Mouse (Mus musculus) left cerebral cortex, postnatal 4 days (tissue): Measurements from ENCODE around the gene Dpp10. TPM values are rescaled to one million over a fixed set of nuclear protein-coding genes. Genes with fewer than 3 reads are reported as not detected.

Experiments used
- DNase-seq: peaks from one replicate; pipeline ENCODE4 v3.0.0-alpha.2; 2022
- intact Hi-C: fragments of 180-260 bp; cut with DNase I; formaldehyde crosslinking; loops from one replicate; pipeline ENCODE4 v1.15.1; 2025
- total RNA-seq, 2 experiments: library from RNA; stranded (reverse); gene quantifications; 2 replicates each; pipeline ENCODE4 v1.2.3; 2021

Gene Dpp10
- total RNA-seq, result 10 to 100 TPM; 80.6 to 85.3 TPM

DNA sequence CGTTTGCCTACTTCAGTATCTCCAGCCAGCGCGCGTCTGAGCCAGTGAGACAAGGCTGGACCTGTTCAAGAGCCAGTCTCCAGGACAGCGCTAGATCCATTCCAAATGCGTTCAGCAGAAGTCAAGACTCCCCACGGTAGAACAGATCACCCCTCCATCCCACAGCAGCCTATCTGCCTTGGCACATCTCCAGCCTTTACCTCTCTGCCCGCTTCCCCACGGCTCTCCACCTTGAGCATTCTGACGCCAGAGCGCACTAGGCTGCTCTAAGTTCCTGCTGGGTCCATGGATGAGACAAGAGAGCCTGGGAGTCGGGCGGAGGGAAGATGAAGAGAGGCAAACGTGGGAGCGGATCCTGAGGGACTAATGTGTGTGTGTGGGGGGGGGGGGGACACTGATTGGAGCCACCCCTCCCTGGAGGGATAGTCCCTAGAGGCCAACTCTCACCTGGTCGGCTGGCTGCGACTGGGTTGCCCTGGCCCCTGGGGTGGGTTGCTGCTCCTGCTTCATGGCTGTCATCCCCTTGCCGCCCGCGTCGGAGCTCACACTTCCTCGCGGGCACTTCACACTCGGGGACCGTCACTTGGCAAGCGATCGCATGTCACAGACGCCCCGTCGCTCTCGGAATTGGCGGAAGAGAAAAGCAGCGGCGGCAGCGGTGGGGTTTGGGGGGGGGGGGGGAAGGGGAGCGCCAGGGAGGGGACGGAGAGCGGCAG, at the start of gene Dpp10:
Gene Dpp10, minus strand, starts transcription at position 635 of the 716 bp plus-strand sequence.
- intact Hi-C loops, result loop anchor here (10.0 kb wide), 2 partner anchors 470 to 1330 kb away; no protein-coding TSS in a partner anchor
- peak; percentile 47 for DNase-seq

DNA sequence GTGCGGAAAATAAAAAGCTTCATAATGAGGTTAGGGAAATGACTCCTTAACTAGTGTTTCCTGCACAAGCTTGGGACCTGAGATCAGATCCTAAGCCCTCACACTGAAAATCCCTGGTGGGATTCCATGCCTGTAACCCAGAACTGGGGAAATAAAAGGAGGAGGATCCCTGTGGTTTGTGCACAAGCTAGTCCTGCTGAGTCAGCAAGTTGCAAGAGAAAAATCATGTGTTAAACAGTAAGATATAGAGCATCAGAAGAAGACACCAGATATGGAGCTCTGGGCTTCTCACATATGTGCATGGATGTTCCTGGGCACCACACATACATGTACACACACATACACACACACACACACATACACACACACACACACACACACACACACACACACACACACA, 3.2 kb upstream of the Dpp10 start:
- intact Hi-C loops, result loop anchor here (10.0 kb wide), 2 partner anchors 466 to 1326 kb away; no protein-coding TSS in a partner anchor
- DNase-seq, result no peak

GRCm38 (mm10) chr1:124045761-124046300, 472 bp upstream of the Dpp10 start:
- intact Hi-C loops, result loop anchor here (10.0 kb wide), 2 partner anchors 469 to 1329 kb away; no protein-coding TSS in a partner anchor
- peak; percentile 53 for DNase-seq

GRCm38 (mm10) chr1:124044161-124044560, 1.2 kb downstream of the Dpp10 start:
- no peak for DNase-seq
- intact Hi-C loops, result loop anchor here (10.0 kb wide), 2 partner anchors 471 to 1331 kb away; no protein-coding TSS in a partner anchor

DNA sequence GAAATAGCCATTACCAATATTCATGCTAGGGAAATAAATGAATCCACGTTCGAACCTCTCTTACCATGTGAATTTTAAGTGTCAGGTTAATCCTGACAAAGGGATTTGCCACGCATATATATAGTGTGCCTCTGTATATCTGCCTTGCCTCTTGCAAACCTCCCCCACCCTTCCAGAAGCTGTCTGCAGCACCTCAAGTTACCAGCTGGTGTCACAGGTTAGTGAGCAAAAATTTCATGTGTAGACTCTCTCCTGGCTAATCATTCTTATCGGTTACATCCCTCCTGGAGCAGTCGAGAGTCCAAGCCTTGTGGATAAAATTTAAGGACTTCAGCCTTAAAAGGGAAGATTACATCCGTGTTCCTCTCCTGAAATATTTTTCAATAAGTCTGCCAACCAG, 1.9 kb downstream of the Dpp10 start:
- no peak for DNase-seq
- intact Hi-C loops, result loop anchor here (10.0 kb wide), 2 partner anchors 471 to 1331 kb away; no protein-coding TSS in a partner anchor

GRCm38 (mm10) chr1:124041559-124041958, 3.8 kb downstream of the Dpp10 start:
- intact Hi-C loops, result loop anchor here (10.0 kb wide), 2 partner anchors 473 to 1333 kb away; no protein-coding TSS in a partner anchor
- peak; percentile 17 for DNase-seq

- intact Hi-C loops, result no loop called here
Measured at GRCm38 (mm10) chr1:124035306-124035990, 9.9 kb downstream of the Dpp10 start.

DNA sequence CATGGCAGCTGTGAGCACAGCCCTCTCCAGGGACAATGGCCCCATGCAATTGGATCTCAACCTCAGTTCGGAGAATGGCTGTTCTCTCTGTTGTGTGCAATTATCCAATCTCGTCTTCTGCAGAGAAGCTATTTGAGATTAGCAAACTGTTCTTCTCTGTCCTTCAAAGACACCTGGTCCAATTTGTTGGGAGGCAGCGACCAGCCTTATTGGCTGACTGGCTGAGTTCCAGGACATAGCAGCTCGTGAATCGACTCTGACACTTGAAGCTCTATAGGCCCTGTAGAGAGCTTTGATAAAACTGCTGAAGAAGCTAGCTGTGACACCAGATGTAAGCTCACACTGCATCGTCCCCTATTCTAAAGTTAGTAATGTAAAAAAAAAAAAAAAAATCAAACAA, 12.7 kb downstream of the Dpp10 start:
- DNase-seq, result no peak
- intact Hi-C loops, result no loop called here

More at GRCm38 (mm10) chr1:124035306-124035990, 9.9 kb downstream of the Dpp10 start:
- no peak for DNase-seq

DNA sequence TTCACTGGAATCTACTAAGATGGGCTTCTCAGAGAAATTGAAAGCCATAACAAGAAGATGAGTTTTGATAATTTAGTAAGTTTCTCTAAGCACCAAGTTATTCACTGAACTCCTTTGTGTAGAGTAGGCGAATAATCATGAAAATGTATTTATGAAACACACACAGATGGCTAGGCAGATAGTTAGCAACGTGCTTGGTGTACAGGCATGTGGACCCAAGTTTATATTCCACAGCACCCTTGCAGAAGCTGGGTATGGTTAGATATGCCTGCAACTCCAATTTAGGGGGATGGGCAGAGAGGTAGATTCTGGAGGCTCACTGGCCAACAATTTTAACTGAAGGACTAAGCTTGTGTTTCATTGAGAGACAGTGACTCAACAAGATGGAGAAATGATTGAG, 13.4 kb downstream of the Dpp10 start:
- intact Hi-C loops, result no loop called here
- DNase-seq, result no peak

DNA sequence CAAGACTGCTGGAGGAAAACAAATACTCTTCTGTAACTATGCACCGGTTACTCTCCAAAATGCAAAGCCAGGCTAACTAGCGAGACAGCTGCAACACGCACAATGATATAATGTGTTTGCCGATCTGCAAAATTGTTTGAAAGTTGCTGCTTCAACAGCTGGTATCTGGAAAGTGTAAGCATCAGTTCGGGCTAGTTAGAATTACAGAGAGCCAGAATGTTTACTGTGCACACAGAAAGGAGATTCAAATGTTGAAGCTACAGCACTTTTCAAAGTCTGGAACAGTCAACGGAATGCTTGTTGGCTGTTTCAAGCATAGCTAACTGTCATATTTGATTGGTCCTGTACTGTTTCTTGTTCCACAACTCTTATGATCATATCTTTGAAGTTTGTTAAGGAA, 42.6 kb downstream of the Dpp10 start:
- no peak for DNase-seq
- intact Hi-C loops, result no loop called here

DNA sequence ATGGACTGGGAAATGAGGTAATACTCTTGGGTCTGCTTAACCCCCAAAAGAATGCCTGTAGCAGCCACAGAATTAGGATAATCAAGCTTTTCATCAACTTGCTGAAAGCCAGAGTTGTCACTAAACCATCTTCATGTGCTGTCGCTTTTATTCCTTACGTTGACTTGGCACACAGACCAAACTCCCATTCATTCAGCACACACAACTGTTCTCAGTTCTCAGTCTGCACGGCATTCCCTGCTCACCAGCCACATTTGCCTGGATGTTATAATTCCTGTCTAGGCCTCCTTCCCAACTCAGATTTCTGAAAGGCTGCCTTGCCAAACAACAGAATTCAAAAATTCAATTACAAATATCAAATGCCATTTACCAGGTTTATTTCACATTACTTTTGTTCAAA, 49.6 kb downstream of the Dpp10 start:
- DNase-seq, result no peak
- intact Hi-C loops, result no loop called here

- no peak for DNase-seq
- intact Hi-C loops, result no loop called here
Measured at GRCm38 (mm10) chr1:123985324-123986024, 59.9 kb downstream of the Dpp10 start.

GRCm38 (mm10) chr1:123978597-123978996, 66.8 kb downstream of the Dpp10 start:
- intact Hi-C loops, result no loop called here
- DNase-seq, result no peak

GRCm38 (mm10) chr1:123974621-123975020, 70.7 kb downstream of the Dpp10 start:
- DNase-seq, result peak; percentile 37
- intact Hi-C loops, result no loop called here

GRCm38 (mm10) chr1:123946149-123946548, 99.2 kb downstream of the Dpp10 start:
- intact Hi-C loops, result no loop called here
- no peak for DNase-seq

DNA sequence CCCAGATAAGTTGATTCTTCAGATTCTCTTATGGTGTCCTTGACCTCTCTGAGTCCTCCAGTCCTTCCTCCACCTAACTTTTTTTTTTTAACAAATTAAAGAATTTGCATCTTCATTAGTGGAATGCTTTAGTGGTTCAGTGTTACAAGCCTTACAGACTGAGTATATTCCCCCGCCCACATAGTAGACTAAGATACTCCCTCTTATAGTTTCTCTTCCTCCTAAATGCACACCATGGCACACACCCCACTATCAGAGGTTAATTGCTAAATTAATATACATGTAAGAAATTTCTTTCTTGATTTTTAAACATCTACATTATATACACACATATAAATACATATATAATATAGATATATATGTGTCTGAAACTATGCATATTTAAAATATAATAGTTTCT, 104.5 kb downstream of the Dpp10 start:
- DNase-seq, result no peak
- intact Hi-C loops, result no loop called here

DNA sequence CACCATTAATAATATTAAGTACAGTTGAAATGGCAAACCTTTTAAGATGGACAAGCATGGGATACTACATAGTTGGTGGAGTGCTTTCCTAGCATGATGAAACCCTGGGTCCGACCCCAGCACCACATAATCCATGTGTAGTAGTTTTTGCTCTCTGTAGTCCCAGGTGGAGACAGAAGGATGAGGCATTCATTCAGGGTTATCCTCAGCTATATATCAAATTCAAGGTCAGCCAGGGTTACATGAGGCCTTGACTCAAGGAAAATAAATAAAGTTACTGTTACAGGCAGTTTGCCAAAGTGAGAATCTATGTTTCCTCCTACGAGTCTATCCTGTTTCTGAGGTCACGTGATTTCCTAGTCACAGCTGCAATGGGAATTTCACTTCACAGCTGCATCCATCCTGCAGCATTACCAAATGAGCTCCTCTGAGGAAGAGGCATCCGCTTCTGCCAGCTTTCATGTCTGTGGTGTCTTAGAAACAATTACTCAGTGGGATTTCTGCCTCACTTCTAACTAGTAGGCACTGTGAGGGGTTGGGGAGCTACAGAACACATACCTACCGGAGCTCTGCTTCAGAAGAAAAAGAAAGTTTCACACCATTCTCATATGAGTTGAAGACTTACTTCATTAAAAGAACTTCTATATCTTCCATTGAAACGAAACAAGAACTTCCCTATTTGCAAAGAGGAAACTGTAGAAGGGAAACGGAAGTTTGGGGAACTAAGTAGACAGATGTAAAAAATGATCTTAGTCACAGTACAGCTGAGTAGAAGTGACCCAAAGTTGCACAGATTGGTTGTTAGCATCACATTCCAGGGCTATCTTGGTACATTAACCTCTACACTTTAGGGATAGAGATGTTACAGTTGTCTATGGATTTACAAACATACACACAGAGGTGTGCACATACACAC, 111.3 kb downstream of the Dpp10 start:
- intact Hi-C loops, result no loop called here
- no peak for DNase-seq

- no peak for DNase-seq
- intact Hi-C loops, result no loop called here
Measured at GRCm38 (mm10) chr1:123928003-123928370, 117.4 kb downstream of the Dpp10 start.

DNA sequence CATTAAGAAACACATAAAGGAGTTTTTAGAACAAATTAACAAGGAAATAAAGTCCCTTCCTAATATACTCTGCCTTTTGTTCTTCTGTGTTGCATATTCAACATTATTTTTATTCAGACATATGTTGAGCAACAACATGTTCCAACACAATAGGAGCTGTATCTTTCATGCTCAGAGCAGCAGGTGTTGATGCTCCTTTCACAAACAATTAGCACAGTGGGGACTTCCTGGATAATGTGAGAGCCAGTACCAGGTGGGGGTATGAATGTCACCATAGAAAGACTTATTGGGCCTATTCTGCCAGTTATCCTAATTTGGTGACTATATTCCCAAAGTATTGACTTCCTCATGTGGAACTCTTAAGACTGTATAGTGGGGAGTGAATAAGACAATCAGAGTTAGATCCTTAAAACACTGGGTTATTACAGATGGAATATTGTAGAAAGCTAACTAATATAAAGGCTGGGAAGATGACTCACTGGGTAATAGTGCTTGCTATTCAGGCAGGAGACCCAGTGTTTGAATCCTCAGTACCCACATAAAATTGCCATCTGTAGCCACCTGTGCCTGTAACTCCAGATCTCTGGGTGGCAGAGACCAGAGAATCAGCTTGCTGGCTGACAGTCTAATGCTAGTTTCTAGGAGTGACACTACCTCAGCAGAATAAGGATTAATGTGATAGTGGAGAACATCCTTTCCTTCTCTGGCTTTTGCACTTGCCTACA, 117.9 kb downstream of the Dpp10 start:
- intact Hi-C loops, result no loop called here
- DNase-seq, result no peak
